Comparison of ENCODE assay signal across 18 mouse cellular contexts in genomic region chrX:101980586-101980985, GRCm38 (mm10).
"Had no signal": no experiment of that assay in that cellular context is flagged by ENCODE, and none has a peak within 500 bp of the region (broad histone marks: within the 10 kb centered on the region; RNA-seq: fewer than 3 reads in every experiment).

No protein-coding gene starts in this region.

- H3K9ac ChIP-seq: limb, embryonic 12.5 days; liver, embryonic 13.5 days; liver, postnatal 0 days; lung, embryonic 15.5 days; midbrain, embryonic 15.5 days; neural tube, embryonic 13.5 days had no signal

- ATAC-seq: liver, postnatal 0 days; midbrain, embryonic 15.5 days had no signal

- H3K36me3 ChIP-seq: limb, embryonic 12.5 days; liver, embryonic 13.5 days; lung, embryonic 15.5 days; midbrain, embryonic 15.5 days; neural tube, embryonic 13.5 days had no signal

- H3K4me3 ChIP-seq: left cerebral cortex, adult 2 months; limb, embryonic 12.5 days; liver, embryonic 13.5 days; lung, embryonic 15.5 days; megakaryocyte, embryonic 14.5 days; midbrain, embryonic 15.5 days; neural tube, embryonic 13.5 days had no signal

- DNase-seq: kidney, postnatal 25 days; liver; liver, embryonic 13.5 days; liver, postnatal 0 days; lung, postnatal 14 days; retina, postnatal 1 day; right cerebral cortex, postnatal 4 days; spleen, adult 18-20 months; thymus, adult 18-20 months; thymus, postnatal 14 days had no signal

- H3K9me3 ChIP-seq: limb, embryonic 12.5 days; liver, embryonic 13.5 days; lung, embryonic 15.5 days; megakaryocyte, embryonic 14.5 days; midbrain, embryonic 15.5 days; neural tube, embryonic 13.5 days had no signal

- H3K4me1 ChIP-seq: liver, embryonic 13.5 days; megakaryocyte, embryonic 14.5 days; midbrain, embryonic 15.5 days; neural tube, embryonic 13.5 days had no signal

- H3K4me2 ChIP-seq: limb, embryonic 12.5 days; liver, embryonic 13.5 days; lung, embryonic 15.5 days; midbrain, embryonic 11.5 days; midbrain, embryonic 15.5 days; neural tube, embryonic 13.5 days had no signal

- H3K27ac ChIP-seq: left cerebral cortex, adult 2 months; liver, embryonic 13.5 days; lung, embryonic 15.5 days; macrophage; midbrain, embryonic 15.5 days; neural tube, embryonic 13.5 days had no signal
